Comparison of ENCODE assay signal across 10 mouse cellular contexts in genomic region chr1:191075199-191075883, GRCm38 (mm10). TPM values are rescaled to one million over a fixed set of nuclear protein-coding genes. Genes with fewer than 3 reads are reported as not detected.
DNase-seq lines count a peak whose midpoint lies in the region; ATAC-seq and TF ChIP-seq lines count a peak whose summit lies in the region.
"Had no signal": no experiment of that assay in that cellular context is flagged by ENCODE, and none has a peak within 500 bp of the region (broad histone marks: within the 10 kb centered on the region; RNA-seq: fewer than 3 reads in every experiment).

No protein-coding gene starts in this region.

- H3K9ac ChIP-seq in midbrain, embryonic 11.5 days (ENCODE audit: low read length), result no peak overlapping the region
- no peak overlapping the region for H3K9ac ChIP-seq in midbrain, embryonic 15.5 days
- H3K9ac ChIP-seq in embryonic facial prominence, embryonic 11.5 days (replicated peaks; ENCODE audit: low read length), result no peak overlapping the region
- H3K9ac ChIP-seq in intestine, embryonic 14.5 days (ENCODE audit: low read length), result no peak overlapping the region
- H3K9ac ChIP-seq: embryonic facial prominence, embryonic 15.5 days had no signal

- no peak for ATAC-seq in midbrain, embryonic 11.5 days (ENCODE audit: low FRiP score)
- ATAC-seq in midbrain, embryonic 15.5 days (replicated peaks), result no peak
- no peak for ATAC-seq in embryonic facial prominence, embryonic 11.5 days (replicated peaks; ENCODE audit: insufficient number of reproducible peaks, low FRiP score, low TSS enrichment, low read depth)
- ATAC-seq in intestine, embryonic 14.5 days (replicated peaks; ENCODE audit: low FRiP score, low TSS enrichment, low read depth), result no peak

- no peaks in the 10 kb centered on the region for H3K27me3 ChIP-seq in midbrain, embryonic 11.5 days (ENCODE audit: control insufficient read depth, insufficient read depth, low read length)
- H3K27me3 ChIP-seq in midbrain, embryonic 15.5 days (replicated peaks), result no peaks in the 10 kb centered on the region
- no peaks in the 10 kb centered on the region for H3K27me3 ChIP-seq in embryonic facial prominence, embryonic 11.5 days (ENCODE audit: control insufficient read depth, insufficient read depth, low read length)
- H3K27me3 ChIP-seq in intestine, embryonic 14.5 days (replicated peaks; ENCODE audit: control insufficient read depth, insufficient read depth, low read length), result no peaks in the 10 kb centered on the region
- H3K27me3 ChIP-seq in limb, embryonic 10.5 days (ENCODE audit: low read depth, poor library complexity, severe bottlenecking), result no peaks in the 10 kb centered on the region
- H3K27me3 ChIP-seq: embryonic facial prominence, embryonic 15.5 days had no signal

- H3K4me2 ChIP-seq in midbrain, embryonic 11.5 days, result no peak overlapping the region
- H3K4me2 ChIP-seq in midbrain, embryonic 15.5 days, result no peak overlapping the region
- no peak overlapping the region for H3K4me2 ChIP-seq in embryonic facial prominence, embryonic 11.5 days (ENCODE audit: low read depth, low read length)
- H3K4me2 ChIP-seq in intestine, embryonic 14.5 days (ENCODE audit: low read length), result no peak overlapping the region
- H3K4me2 ChIP-seq: embryonic facial prominence, embryonic 15.5 days had no signal

- H3K27ac ChIP-seq in midbrain, embryonic 11.5 days (ENCODE audit: low read depth, low read length), result no peak overlapping the region
- H3K27ac ChIP-seq in midbrain, embryonic 15.5 days, result no peak overlapping the region
- H3K27ac ChIP-seq in embryonic facial prominence, embryonic 11.5 days (replicated peaks; ENCODE audit: low read depth, low read length), result no peak overlapping the region
- no peak overlapping the region for H3K27ac ChIP-seq in intestine, embryonic 14.5 days (ENCODE audit: low read depth)
- no peak overlapping the region for H3K27ac ChIP-seq in limb, embryonic 10.5 days
- no peak overlapping the region for H3K27ac ChIP-seq in olfactory bulb, adult 2 months (ENCODE audit: insufficient read depth, low read depth, low read length)
- H3K27ac ChIP-seq: embryonic facial prominence, embryonic 15.5 days had no signal

- H3K9me3 ChIP-seq in midbrain, embryonic 11.5 days (ENCODE audit: control insufficient read depth, low read length), result no peaks in the 10 kb centered on the region
- no peaks in the 10 kb centered on the region for H3K9me3 ChIP-seq in midbrain, embryonic 15.5 days
- no peaks in the 10 kb centered on the region for H3K9me3 ChIP-seq in embryonic facial prominence, embryonic 11.5 days (replicated peaks; ENCODE audit: control insufficient read depth, low read length)
- H3K9me3 ChIP-seq in intestine, embryonic 14.5 days (ENCODE audit: control insufficient read depth, low read length), result no peaks in the 10 kb centered on the region
- H3K9me3 ChIP-seq in limb, embryonic 10.5 days (replicated peaks), result no peaks in the 10 kb centered on the region
- H3K9me3 ChIP-seq: embryonic facial prominence, embryonic 15.5 days had no signal

- no peaks in the 10 kb centered on the region for H3K4me1 ChIP-seq in midbrain, embryonic 11.5 days (ENCODE audit: control insufficient read depth, insufficient read depth, low read length)
- no peaks in the 10 kb centered on the region for H3K4me1 ChIP-seq in midbrain, embryonic 15.5 days
- H3K4me1 ChIP-seq in embryonic facial prominence, embryonic 11.5 days (ENCODE audit: control insufficient read depth, insufficient read depth, low read length), result no peaks in the 10 kb centered on the region
- no peaks in the 10 kb centered on the region for H3K4me1 ChIP-seq in intestine, embryonic 14.5 days (replicated peaks; ENCODE audit: control insufficient read depth, insufficient read depth, low read length)
- no peaks in the 10 kb centered on the region for H3K4me1 ChIP-seq in limb, embryonic 10.5 days
- H3K4me1 ChIP-seq in olfactory bulb, adult 2 months (ENCODE audit: control insufficient read depth, insufficient read depth, low read length), result no peaks in the 10 kb centered on the region
- H3K4me1 ChIP-seq: embryonic facial prominence, embryonic 15.5 days had no signal

- TF ChIP-seq POLR2A in olfactory bulb, adult 2 months (IDR thresholded peaks at IDR 0.05; ENCODE audit: insufficient read depth, low read depth, low read length), result no peak

- peak; percentile 91 for DNase-seq in midbrain, embryonic 11.5 days (ENCODE audit: low spot score, missing footprints)
- peak; percentile 47 to 52 for DNase-seq in adrenal gland, adult 18-20 months (ENCODE audit: low spot score in 2 of 2)
- peak; percentile 77 for DNase-seq in embryonic facial prominence, embryonic 11.5 days (ENCODE audit: low spot score)
- peak; percentile 64 for DNase-seq in intestine, embryonic 14.5 days (ENCODE audit: low spot score)
- DNase-seq in limb, embryonic 10.5 days (ENCODE audit: low spot score), result peak; percentile 59
- DNase-seq in thymus, adult 18-20 months, result no peak

- TF ChIP-seq CTCF in olfactory bulb, adult 2 months (IDR thresholded peaks at IDR 0.05; ENCODE audit: insufficient read depth, low read depth, low read length), result 0 out of 2 replicates have a peak, but pooled peaks have one; percentile 27

- H3K4me3 ChIP-seq in midbrain, embryonic 11.5 days (ENCODE audit: low read depth, low read length), result no peak overlapping the region
- no peak overlapping the region for H3K4me3 ChIP-seq in midbrain, embryonic 15.5 days
- no peak overlapping the region for H3K4me3 ChIP-seq in embryonic facial prominence, embryonic 11.5 days (ENCODE audit: low read depth, low read length)
- H3K4me3 ChIP-seq in intestine, embryonic 14.5 days (ENCODE audit: low read depth, low read length), result no peak overlapping the region
- H3K4me3 ChIP-seq in limb, embryonic 10.5 days, result no peak overlapping the region
- H3K4me3 ChIP-seq in olfactory bulb, adult 2 months (ENCODE audit: insufficient read depth, low read depth, low read length), result no peak overlapping the region
- H3K4me3 ChIP-seq: embryonic facial prominence, embryonic 15.5 days had no signal

- WGBS in midbrain, embryonic 11.5 days, result 71% methylated on average over 10 of the region's 10 CpGs
- WGBS in midbrain, embryonic 15.5 days, result 64% methylated on average over 10 of the region's 10 CpGs
- 67% methylated on average over 10 of the region's 10 CpGs for WGBS in embryonic facial prominence, embryonic 11.5 days
- WGBS in intestine, embryonic 14.5 days, result 54% methylated on average over 10 of the region's 10 CpGs
- 70% methylated on average over 10 of the region's 10 CpGs for WGBS in limb, embryonic 10.5 days
- WGBS in olfactory bulb, adult 2 months, result 59% methylated on average over 10 of the region's 10 CpGs

- peaks cover 16% of the 10 kb centered on the region for H3K36me3 ChIP-seq in midbrain, embryonic 11.5 days (ENCODE audit: control insufficient read depth, insufficient read depth, low read length)
- H3K36me3 ChIP-seq in midbrain, embryonic 15.5 days (replicated peaks), result no peaks in the 10 kb centered on the region
- H3K36me3 ChIP-seq in embryonic facial prominence, embryonic 11.5 days (replicated peaks; ENCODE audit: control insufficient read depth, insufficient read depth, low read depth, low read length), result peaks cover 4% of the 10 kb centered on the region
- peaks cover 89% of the 10 kb centered on the region for H3K36me3 ChIP-seq in intestine, embryonic 14.5 days (ENCODE audit: control insufficient read depth, insufficient read depth, low read length)
- H3K36me3 ChIP-seq in limb, embryonic 10.5 days, result peaks cover 100% of the 10 kb centered on the region

RNA-seq across cellular contexts. Expression of gene Nsl1, which starts 12.5 kb away (rescaled TPM):
- 21.9 and 22.8 TPM in 2 replicates for polyA plus RNA-seq in midbrain, embryonic 11.5 days (2014; fragmentation: Nextera tagmentation; extraction: Ambion mirVana)
- 4.1 and 5.1 TPM in 2 replicates for polyA plus RNA-seq in midbrain, embryonic 15.5 days (2015; fragmentation: Nextera tagmentation; extraction: Ambion mirVana)
- total RNA-seq in adrenal gland, adult 18-20 months (2021), result under 1 TPM; 0.58 to 0.63 TPM
- polyA plus RNA-seq in embryonic facial prominence, embryonic 11.5 days (2014; fragmentation: Nextera tagmentation; extraction: Ambion mirVana), result 23.4 and 25.1 TPM in 2 replicates
- 20.8 and 23.9 TPM in 2 replicates for polyA plus RNA-seq in intestine, embryonic 14.5 days (2014; fragmentation: Nextera tagmentation; extraction: Ambion mirVana)
- 36.3 and 37.5 TPM in 2 replicates for polyA plus RNA-seq in limb, embryonic 10.5 days (2016; fragmentation: Nextera tagmentation; extraction: Ambion mirVana)
- not detected in 2 replicates for polyA plus RNA-seq in olfactory bulb, adult 2 months (2012; ENCODE audit: insufficient read depth, insufficient read length, low replicate concordance, missing spikeins)

RNA-seq across cellular contexts. Expression of gene Tatdn3, which starts 12.6 kb away (rescaled TPM):
- polyA plus RNA-seq in midbrain, embryonic 11.5 days (2014; fragmentation: Nextera tagmentation; extraction: Ambion mirVana), result 11.3 and 11.6 TPM in 2 replicates
- 11.8 and 17.4 TPM in 2 replicates for polyA plus RNA-seq in midbrain, embryonic 15.5 days (2015; fragmentation: Nextera tagmentation; extraction: Ambion mirVana)
- total RNA-seq in adrenal gland, adult 18-20 months (2021), result 10 to 100 TPM; 14.0 to 16.4 TPM
- polyA plus RNA-seq in embryonic facial prominence, embryonic 11.5 days (2014; fragmentation: Nextera tagmentation; extraction: Ambion mirVana), result 11.9 and 12.0 TPM in 2 replicates
- 12.4 and 16.7 TPM in 2 replicates for polyA plus RNA-seq in intestine, embryonic 14.5 days (2014; fragmentation: Nextera tagmentation; extraction: Ambion mirVana)
- 10.4 and 12.5 TPM in 2 replicates for polyA plus RNA-seq in limb, embryonic 10.5 days (2016; fragmentation: Nextera tagmentation; extraction: Ambion mirVana)
- polyA plus RNA-seq in olfactory bulb, adult 2 months (2012; ENCODE audit: insufficient read depth, insufficient read length, low replicate concordance, missing spikeins), result not detected in 2 replicates

RNA-seq across cellular contexts. Expression of gene Batf3, which starts 22.3 kb away (rescaled TPM):
- 2.9 and 3.5 TPM in 2 replicates for polyA plus RNA-seq in midbrain, embryonic 11.5 days (2014; fragmentation: Nextera tagmentation; extraction: Ambion mirVana)
- polyA plus RNA-seq in midbrain, embryonic 15.5 days (2015; fragmentation: Nextera tagmentation; extraction: Ambion mirVana), result 0.84 and 1.2 TPM in 2 replicates
- total RNA-seq in adrenal gland, adult 18-20 months (2021), result 1 to 10 TPM; 1.5 to 9.7 TPM
- polyA plus RNA-seq in embryonic facial prominence, embryonic 11.5 days (2014; fragmentation: Nextera tagmentation; extraction: Ambion mirVana), result 9.8 and 11.9 TPM in 2 replicates
- 10.7 and 12.5 TPM in 2 replicates for polyA plus RNA-seq in intestine, embryonic 14.5 days (2014; fragmentation: Nextera tagmentation; extraction: Ambion mirVana)
- 8.1 and 11.1 TPM in 2 replicates for polyA plus RNA-seq in limb, embryonic 10.5 days (2016; fragmentation: Nextera tagmentation; extraction: Ambion mirVana)
- not detected in 2 replicates for polyA plus RNA-seq in olfactory bulb, adult 2 months (2012; ENCODE audit: insufficient read depth, insufficient read length, low replicate concordance, missing spikeins)

RNA-seq across cellular contexts. Expression of gene Spata45, which starts 38.9 kb away (rescaled TPM):
- polyA plus RNA-seq in midbrain, embryonic 11.5 days (2014; fragmentation: Nextera tagmentation; extraction: Ambion mirVana), result not detected in 2 replicates
- polyA plus RNA-seq in midbrain, embryonic 15.5 days (2015; fragmentation: Nextera tagmentation; extraction: Ambion mirVana), result not detected in 2 replicates
- not detected for total RNA-seq in adrenal gland, adult 18-20 months (2021)
- not detected in 2 replicates for polyA plus RNA-seq in embryonic facial prominence, embryonic 11.5 days (2014; fragmentation: Nextera tagmentation; extraction: Ambion mirVana)
- not detected in 2 replicates for polyA plus RNA-seq in intestine, embryonic 14.5 days (2014; fragmentation: Nextera tagmentation; extraction: Ambion mirVana)
- not detected in 2 replicates for polyA plus RNA-seq in limb, embryonic 10.5 days (2016; fragmentation: Nextera tagmentation; extraction: Ambion mirVana)
- not detected in 2 replicates for polyA plus RNA-seq in olfactory bulb, adult 2 months (2012; ENCODE audit: insufficient read depth, insufficient read length, low replicate concordance, missing spikeins)
- polyA plus RNA-seq: embryonic facial prominence, embryonic 15.5 days; stomach, embryonic 14.5 days had no signal

RNA-seq across cellular contexts. Expression of gene Flvcr1, which starts 49.4 kb away (rescaled TPM):
- 11.3 and 11.9 TPM in 2 replicates for polyA plus RNA-seq in midbrain, embryonic 11.5 days (2014; fragmentation: Nextera tagmentation; extraction: Ambion mirVana)
- polyA plus RNA-seq in midbrain, embryonic 15.5 days (2015; fragmentation: Nextera tagmentation; extraction: Ambion mirVana), result 8.6 and 8.7 TPM in 2 replicates
- 10 to 100 TPM in 1 of 2 experiments, 1 to 10 TPM in 1; 9.9 to 14.6 TPM for total RNA-seq in adrenal gland, adult 18-20 months (2021)
- polyA plus RNA-seq in embryonic facial prominence, embryonic 11.5 days (2014; fragmentation: Nextera tagmentation; extraction: Ambion mirVana), result 10.0 and 10.5 TPM in 2 replicates
- 8.4 and 9.5 TPM in 2 replicates for polyA plus RNA-seq in intestine, embryonic 14.5 days (2014; fragmentation: Nextera tagmentation; extraction: Ambion mirVana)
- 6.9 and 8.7 TPM in 2 replicates for polyA plus RNA-seq in limb, embryonic 10.5 days (2016; fragmentation: Nextera tagmentation; extraction: Ambion mirVana)
- polyA plus RNA-seq in olfactory bulb, adult 2 months (2012; ENCODE audit: insufficient read depth, insufficient read length, low replicate concordance, missing spikeins), result not detected in 2 replicates

Comparison
In these comparisons a context has a peak if more than half of its experiments do, and no peak if none do; other contexts are left out.
1. DNase-seq: peak in midbrain, embryonic 11.5 days (single experiment), adrenal gland, adult 18-20 months (2 of 2), embryonic facial prominence, embryonic 11.5 days (single experiment), intestine, embryonic 14.5 days (single experiment) and limb, embryonic 10.5 days (single experiment); none in thymus, adult 18-20 months (0 of 2).